Mouse (Mus musculus) layer of hippocampus, adult 9-10 months (tissue): ENCODE data around the gene 2210408I21Rik.

Experiments
- DNase-seq: peaks from one replicate; pipeline ENCODE4 v3.0.0; 2022; ENCODE audit warnings: low spot score

The 2210408I21Rik gene

DNA sequence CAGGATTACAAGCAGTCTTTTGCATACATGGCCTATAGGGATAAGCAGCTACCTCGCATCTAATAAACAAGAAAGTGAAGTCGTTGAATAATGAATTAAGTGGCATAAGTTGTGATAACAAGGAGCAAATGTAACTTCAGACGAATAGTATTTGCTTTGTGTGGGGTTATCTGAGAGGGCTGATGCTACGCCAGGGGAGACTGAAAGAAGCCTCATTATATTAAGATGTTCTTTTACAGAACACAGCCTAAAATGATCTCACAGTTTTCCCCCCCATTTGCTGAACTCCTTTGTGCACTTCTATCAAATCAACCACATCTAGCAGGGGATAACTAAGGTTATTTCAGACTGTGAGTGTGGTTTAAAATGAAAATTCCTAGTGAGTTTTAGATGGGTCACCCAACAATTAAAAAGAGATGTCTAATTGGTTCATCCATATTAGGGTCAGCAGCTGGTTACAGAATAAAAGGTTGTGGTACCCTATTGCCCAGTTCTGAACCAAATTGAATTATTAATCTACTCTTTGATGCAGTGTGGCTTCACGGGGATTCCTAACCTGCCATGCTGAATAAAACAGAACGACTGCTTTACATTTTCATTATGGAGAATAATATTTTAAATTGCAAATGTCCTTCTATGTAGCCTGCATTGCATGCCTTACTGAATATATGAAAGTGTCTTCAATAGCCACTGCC is 343.2 kb downstream of the 2210408I21Rik start:
- no peak for DNase-seq

DNA sequence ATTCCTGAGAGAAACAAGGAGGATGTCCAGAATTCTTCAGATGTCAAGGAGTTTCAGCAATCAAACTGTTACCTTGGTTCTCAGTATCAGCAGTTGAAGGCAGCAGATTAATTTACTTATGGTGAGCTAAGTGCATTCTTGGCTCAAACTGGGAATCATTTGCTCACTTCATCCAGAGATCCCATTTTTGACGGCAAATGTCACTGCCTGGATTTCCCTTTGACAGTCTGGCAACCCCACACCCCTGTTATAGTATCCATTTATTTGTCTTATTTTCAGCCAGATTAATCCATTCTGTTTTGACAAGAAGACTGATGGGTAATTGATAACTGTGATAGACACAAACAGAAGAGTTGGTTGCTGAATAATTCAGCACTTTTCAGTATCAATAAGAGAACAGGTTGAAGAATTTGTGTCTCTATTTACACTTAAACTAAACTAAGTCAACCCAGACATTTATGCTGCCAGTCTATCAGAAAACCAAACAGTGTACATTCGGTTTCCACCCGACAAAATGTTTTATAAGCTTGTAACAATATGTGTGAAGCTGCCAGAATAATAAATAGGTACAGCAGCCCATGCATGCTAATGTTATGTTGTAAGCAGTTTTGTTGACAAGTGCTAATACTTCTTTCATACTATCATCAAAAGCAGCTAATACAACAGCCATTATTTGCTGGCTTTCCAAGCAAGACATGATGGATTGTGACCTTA is 354.8 kb downstream of the 2210408I21Rik start:
- DNase-seq, result no peak

GRCm38 (mm10) chr13:77514046-77514445 is 378.7 kb downstream of the 2210408I21Rik start:
- DNase-seq, result no peak

GRCm38 (mm10) chr13:77528960-77529699 is 393.8 kb downstream of the 2210408I21Rik start:
- no peak for DNase-seq

GRCm38 (mm10) chr13:77529760-77530159 is 394.4 kb downstream of the 2210408I21Rik start:
- no peak for DNase-seq

- DNase-seq, result no peak
Measured at GRCm38 (mm10) chr13:77537466-77537865, 402.1 kb downstream of the 2210408I21Rik start.

- DNase-seq, result no peak
Measured at GRCm38 (mm10) chr13:77547486-77548385, 412.4 kb downstream of the 2210408I21Rik start.

- no peak for DNase-seq
Measured at GRCm38 (mm10) chr13:77548386-77548695, 413.0 kb downstream of the 2210408I21Rik start.

DNA sequence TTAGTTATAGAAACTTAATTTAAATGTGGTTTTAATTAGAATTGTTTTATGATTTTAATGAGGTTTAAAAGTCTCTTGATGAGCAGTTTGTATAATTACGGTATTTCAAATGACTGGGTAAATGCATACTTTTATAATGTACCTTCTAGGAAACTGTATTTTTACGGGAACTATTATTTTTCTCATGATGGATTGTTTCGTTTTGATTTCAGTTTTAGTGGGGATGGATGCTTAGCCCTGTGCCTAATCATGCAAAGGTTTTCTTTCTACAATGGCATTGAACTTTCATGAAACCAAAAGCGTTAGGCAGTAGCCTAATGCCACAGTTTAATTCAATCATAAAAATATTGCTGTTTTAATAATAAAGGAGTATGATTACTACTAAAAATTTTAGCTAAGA is 413.4 kb downstream of the 2210408I21Rik start:
- DNase-seq, result no peak

DNA sequence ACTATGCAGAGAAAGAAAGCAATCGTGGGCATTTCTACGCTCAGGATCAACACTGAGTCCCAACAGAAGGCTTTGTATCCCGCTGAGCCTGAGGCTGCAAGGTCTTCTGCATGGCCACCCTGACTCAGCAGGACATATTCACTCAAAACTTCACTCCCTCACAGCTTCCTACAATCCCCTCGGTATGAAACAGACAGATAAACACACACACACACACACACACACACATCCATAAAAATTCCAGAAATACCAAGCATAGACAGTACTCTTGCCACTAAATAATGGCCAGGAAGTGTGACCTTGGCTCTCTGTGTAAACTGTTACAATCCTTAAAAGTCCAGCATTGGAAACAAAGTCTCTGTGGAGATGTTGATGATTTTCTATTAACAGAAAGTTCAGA is 458.7 kb downstream of the 2210408I21Rik start:
- DNase-seq, result no peak

DNA sequence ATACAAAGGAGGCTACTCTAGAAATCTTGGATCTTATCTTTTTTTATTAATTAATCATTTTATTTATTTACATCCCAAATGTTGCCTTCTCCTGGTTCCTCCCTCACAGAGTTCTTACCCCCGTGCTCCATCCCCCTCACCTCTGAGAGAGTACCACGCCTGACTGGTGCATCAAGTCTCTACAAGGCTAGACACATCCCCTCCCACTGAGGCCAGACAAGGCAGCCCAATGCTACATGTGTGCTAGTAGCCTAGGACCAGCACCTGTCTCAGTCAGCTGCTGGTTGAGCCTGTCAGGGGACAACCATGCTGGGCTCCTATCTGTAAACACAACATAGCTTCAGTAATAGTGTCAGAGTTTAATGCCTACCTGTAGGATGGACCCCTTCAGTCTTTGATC is 480.0 kb downstream of the 2210408I21Rik start:
- no peak for DNase-seq
